Mouse (Mus musculus) gastrocnemius, postnatal 10 days (tissue): ENCODE measurements around the gene Stn1. TPM values are rescaled to one million over a fixed set of nuclear protein-coding genes. Genes with fewer than 3 reads are reported as not detected.

ENCODE experiments used
- DNase-seq: peaks from one replicate; pipeline ENCODE4 v3.0.0; 2021; ENCODE audit warnings: mixed read lengths
- total RNA-seq, 2 experiments: library from RNA; stranded (reverse); gene quantifications; 2 replicates each; pipeline ENCODE4 v1.2.3; 2021

The Stn1 gene
- total RNA-seq, 2 experiments from 2014 or later, result 10.5 to 15.2 TPM

GRCm38 (mm10) chr19:47472881-47473400 is 64.4 kb downstream of the Stn1 start:
- DNase-seq, result peak; percentile 56

GRCm38 (mm10) chr19:47471808-47472207 is 65.5 kb downstream of the Stn1 start:
- no peak for DNase-seq

- no peak for DNase-seq
These were observed 68.6 kb downstream of the Stn1 start for GRCm38 (mm10) chr19:47468750-47469149.

GRCm38 (mm10) chr19:47466775-47467174 is 70.5 kb downstream of the Stn1 start:
- DNase-seq, result no peak

- no peak for DNase-seq
These were observed 71.8 kb downstream of the Stn1 start for GRCm38 (mm10) chr19:47465467-47465866.

GRCm38 (mm10) chr19:47464304-47465241 is 72.7 kb downstream of the Stn1 start, which contains the start of gene Sh3pxd2a:
Gene Sh3pxd2a (minus strand): TSS chr19:47464401.
- peak; percentile 69 for DNase-seq

- peak; percentile 93 for DNase-seq
These were observed 73.5 kb downstream of the Stn1 start for GRCm38 (mm10) chr19:47463636-47464303.

- DNase-seq, result no peak
These were observed 74.1 kb downstream of the Stn1 start for GRCm38 (mm10) chr19:47463206-47463605.

- DNase-seq, result no peak
These were observed 74.6 kb downstream of the Stn1 start for GRCm38 (mm10) chr19:47462725-47463124.

- DNase-seq, result no peak
These were observed 75.5 kb downstream of the Stn1 start for GRCm38 (mm10) chr19:47461838-47462237.

- DNase-seq, result no peak
These were observed 75.9 kb downstream of the Stn1 start for GRCm38 (mm10) chr19:47461386-47461785.

- no peak for DNase-seq
These were observed 77.0 kb downstream of the Stn1 start for GRCm38 (mm10) chr19:47460120-47460960.

GRCm38 (mm10) chr19:47459214-47459613 is 78.1 kb downstream of the Stn1 start:
- no peak for DNase-seq

- no peak for DNase-seq
These were observed 78.7 kb downstream of the Stn1 start for GRCm38 (mm10) chr19:47458504-47459161.

- no peak for DNase-seq
These were observed 79.4 kb downstream of the Stn1 start for GRCm38 (mm10) chr19:47457711-47458503.

- no peak for DNase-seq
These were observed 81.3 kb downstream of the Stn1 start for GRCm38 (mm10) chr19:47456021-47456420.

- no peak for DNase-seq
These were observed 82.1 kb downstream of the Stn1 start for GRCm38 (mm10) chr19:47455001-47455755.

GRCm38 (mm10) chr19:47454167-47455000 is 82.9 kb downstream of the Stn1 start:
- DNase-seq, result no peak

- no peak for DNase-seq
These were observed 84.0 kb downstream of the Stn1 start for GRCm38 (mm10) chr19:47453352-47453751.
